Mouse (Mus musculus) limb, embryonic 12.5 days (tissue): Measurements from ENCODE around the gene Hrnr. TPM values are rescaled to one million over a fixed set of nuclear protein-coding genes. Genes with fewer than 3 reads are reported as not detected.
A peak's percentile ranks its signal among the peaks of the same experiment; 100 is the strongest.

Source experiments
- ATAC-seq: fragments of 200-750 bp; cut with Nextera tagmentation; 2 replicates; pipeline ENCODE4 v1.8.0; 2017; ENCODE audit warnings: low read depth, moderate TSS enrichment; ENCODE audit not compliant: insufficient number of reproducible peaks, insufficient read depth, low FRiP score, low TSS enrichment
- H3K27ac ChIP-seq: fragments of 300-500 bp; sonication (generic); 2 replicates; pipeline ENCODE4 v1.5.1; 2016; ENCODE audit warnings: mild to moderate bottlenecking, moderate library complexity
- H3K27me3 ChIP-seq: fragments of 300-500 bp; sonication (generic); 2 replicates; pipeline ENCODE4 v1.6.1; 2016; ENCODE audit warnings: mild to moderate bottlenecking, moderate library complexity
- H3K36me3 ChIP-seq: fragments of 300-500 bp; sonication (generic); 2 replicates; pipeline ENCODE4 v1.6.1; 2016; ENCODE audit warnings: mild to moderate bottlenecking, moderate library complexity
- H3K4me1 ChIP-seq: fragments of 300-500 bp; sonication (generic); replicated peaks from 2 replicates; pipeline ENCODE4 v1.6.1; 2016
- H3K4me2 ChIP-seq: fragments of 300-500 bp; sonication (generic); 2 replicates; pipeline ENCODE4 v1.6.1; 2016; ENCODE audit warnings: mild to moderate bottlenecking, moderate library complexity
- H3K4me3 ChIP-seq: fragments of 300-500 bp; sonication (generic); replicated peaks from 2 replicates; pipeline ENCODE4 v1.5.1; 2016; ENCODE audit warnings: mild to moderate bottlenecking
- H3K9ac ChIP-seq: fragments of 300-500 bp; sonication (generic); replicated peaks from 2 replicates; pipeline ENCODE4 v1.6.1; 2016; ENCODE audit warnings: mild to moderate bottlenecking, moderate library complexity
- H3K9me3 ChIP-seq: fragments of 300-500 bp; sonication (generic); 2 replicates; pipeline ENCODE4 v1.6.1; 2016; ENCODE audit warnings: mild to moderate bottlenecking, moderate library complexity
- WGBS: fragments of 180-500 bp; shearing (Covaris S2); methylation state at CpG from one replicate; pipeline ENCODE4 v1.1.7; 2016; 5-methylcytosine and 5-hydroxymethylcytosine counted together
- polyA plus RNA-seq: library from polyadenylated mRNA; unstranded; fragments of >200 nt; fragmentation: Nextera tagmentation; extraction: Ambion mirVana; gene quantifications from 2 replicates; pipeline ENCODE4 v1.2.1, GENCODE M21; 2016

Gene Hrnr
- polyA plus RNA-seq, 1 experiment from 2014 or later: not detected

DNA sequence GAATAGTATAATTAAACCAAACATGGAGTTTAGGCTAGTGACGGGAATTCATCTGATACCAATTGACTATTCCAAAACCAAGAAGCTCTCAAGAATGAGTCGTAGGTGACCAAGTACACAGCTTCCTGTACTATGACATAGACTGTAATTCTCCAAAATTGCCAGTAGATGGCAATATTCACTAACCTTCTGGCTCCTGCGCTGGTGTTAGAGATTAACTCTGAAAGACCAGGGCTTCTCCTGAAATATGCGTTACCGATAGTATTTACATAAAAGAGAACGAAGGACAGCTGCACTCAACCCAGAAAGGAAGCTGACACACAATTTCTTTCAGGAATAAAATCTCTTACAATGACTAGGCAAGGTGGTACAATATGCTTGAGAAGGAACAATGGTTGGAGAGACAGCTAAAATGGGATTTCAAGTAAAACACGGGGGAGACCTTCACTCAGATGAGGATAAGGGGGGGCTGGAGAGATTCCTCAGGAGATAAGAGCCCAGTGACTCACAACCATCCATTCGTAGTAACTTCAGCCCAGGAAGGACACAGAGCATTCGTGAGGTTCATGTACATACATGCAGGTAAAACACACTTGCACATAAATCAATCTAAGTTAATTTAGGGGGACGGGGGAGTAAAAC is 42.5 kb downstream of the Hrnr start:
- no peak overlapping the region for H3K27ac ChIP-seq
- peak overlapping the region; percentile 33 for H3K4me2 ChIP-seq
- H3K9me3 ChIP-seq: no peaks in the 10 kb centered on the region
- peaks cover 11% of the 10 kb centered on the region; the same call in 1 of the 2 replicates for H3K27me3 ChIP-seq
- no peak overlapping the region for H3K4me3 ChIP-seq
- H3K36me3 ChIP-seq: no peaks in the 10 kb centered on the region
- no peaks in the 10 kb centered on the region for H3K4me1 ChIP-seq
- peak; percentile 50; the same call in 1 of the 2 replicates for ATAC-seq
- no peak overlapping the region for H3K9ac ChIP-seq
- WGBS: 10% methylated on average over 10 of the region's 10 CpGs

DNA sequence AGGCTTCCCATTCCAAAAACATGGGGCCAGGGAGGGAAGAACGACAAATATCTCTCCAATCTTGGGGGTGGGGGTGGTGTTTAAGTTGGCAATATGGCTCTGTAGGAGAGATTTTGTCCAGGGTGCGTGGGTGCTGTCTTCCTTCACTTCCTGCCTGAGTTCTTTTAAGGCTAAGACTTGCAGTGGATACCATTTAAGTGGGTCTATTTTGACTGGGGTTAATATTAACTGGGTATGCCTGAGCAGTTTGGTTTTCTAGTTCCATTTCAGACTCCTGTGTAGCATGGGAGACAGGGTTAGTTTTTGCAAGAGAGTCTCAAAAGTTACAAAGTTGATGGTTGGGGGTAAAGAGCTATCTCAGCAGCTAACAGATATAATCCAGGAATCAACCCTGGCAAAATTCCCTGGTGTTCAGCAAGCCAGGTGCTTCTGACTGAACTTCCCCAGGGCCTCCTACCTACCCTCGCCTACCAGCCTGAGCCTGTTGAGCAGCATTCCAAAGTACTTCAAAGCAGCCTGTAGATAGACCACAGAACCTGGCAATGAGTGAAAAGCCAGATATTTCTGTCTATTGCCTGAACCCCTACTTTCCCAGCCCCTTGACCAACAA is 47.5 kb downstream of the Hrnr start:
- Histone ChIP-seq H3K27ac (no peak overlapping the region), H3K27me3 (peaks cover 11% of the 10 kb centered on the region; the same call in 1 of the 2 replicates), H3K4me1 (no peaks in the 10 kb centered on the region), H3K9me3 (no peaks in the 10 kb centered on the region), H3K4me2 (no peak overlapping the region), H3K36me3 (no peaks in the 10 kb centered on the region), H3K9ac (no peak overlapping the region), H3K4me3 (no peak overlapping the region)
- ATAC-seq: no peak
- 55% methylated on average over 3 of the region's 3 CpGs for WGBS

DNA sequence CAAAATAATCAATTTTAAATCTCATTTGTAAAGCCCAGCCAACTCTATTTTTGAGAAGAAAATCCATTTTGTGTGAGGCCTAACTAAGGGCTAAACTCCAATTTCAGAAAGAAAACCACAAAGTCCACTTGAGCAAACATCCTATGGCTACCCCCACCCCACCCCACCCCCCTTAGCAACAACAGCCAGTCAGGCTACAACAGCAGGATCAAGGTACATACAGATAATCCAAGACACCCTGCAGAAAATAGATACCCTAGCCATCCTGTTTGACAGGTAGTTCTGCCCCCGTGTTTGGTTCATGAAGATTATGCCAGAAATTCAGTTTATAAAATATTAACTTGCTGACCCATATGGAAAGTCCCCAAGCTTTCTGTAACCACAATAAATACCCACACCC is 48.6 kb downstream of the Hrnr start:
- no peak overlapping the region for H3K9ac ChIP-seq
- no peaks in the 10 kb centered on the region for H3K4me1 ChIP-seq
- H3K36me3 ChIP-seq: no peaks in the 10 kb centered on the region
- H3K4me3 ChIP-seq: no peak overlapping the region
- H3K4me2 ChIP-seq: no peak overlapping the region
- no peak for ATAC-seq
- H3K27me3 ChIP-seq: 0 out of 2 replicates have a peak, but pooled peaks cover 5% of the 10 kb centered on the region
- H3K9me3 ChIP-seq: no peaks in the 10 kb centered on the region
- no peak overlapping the region for H3K27ac ChIP-seq
- 70% methylated on average over 1 of the region's 1 CpGs for WGBS

DNA sequence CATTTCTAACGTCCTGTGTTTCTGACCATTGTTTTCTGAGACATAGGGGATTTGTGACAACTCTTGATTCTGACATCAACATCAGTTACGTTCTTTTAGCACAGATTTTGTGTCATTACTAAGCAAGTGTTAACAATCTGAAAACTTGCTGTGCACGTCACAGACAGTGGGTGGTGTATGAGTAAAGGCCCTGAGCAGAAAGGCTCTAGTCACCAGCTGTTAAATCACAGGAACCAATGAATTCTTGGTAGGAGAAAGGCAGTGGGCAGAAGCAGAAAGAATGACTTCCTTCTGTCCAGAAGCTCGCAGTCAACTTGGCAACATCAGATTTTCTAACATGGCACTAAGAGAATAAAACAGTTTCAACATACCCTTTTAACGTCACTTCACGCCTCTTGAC is 53.9 kb downstream of the Hrnr start:
- no peak for ATAC-seq
- WGBS: 76% methylated on average over 6 of the region's 6 CpGs
- Histone ChIP-seq H3K9me3 (no peaks in the 10 kb centered on the region), H3K9ac (no peak overlapping the region), H3K4me3 (no peak overlapping the region), H3K4me1 (no peaks in the 10 kb centered on the region), H3K36me3 (no peaks in the 10 kb centered on the region), H3K4me2 (no peak overlapping the region), H3K27me3 (no peaks in the 10 kb centered on the region), H3K27ac (no peak overlapping the region)

DNA sequence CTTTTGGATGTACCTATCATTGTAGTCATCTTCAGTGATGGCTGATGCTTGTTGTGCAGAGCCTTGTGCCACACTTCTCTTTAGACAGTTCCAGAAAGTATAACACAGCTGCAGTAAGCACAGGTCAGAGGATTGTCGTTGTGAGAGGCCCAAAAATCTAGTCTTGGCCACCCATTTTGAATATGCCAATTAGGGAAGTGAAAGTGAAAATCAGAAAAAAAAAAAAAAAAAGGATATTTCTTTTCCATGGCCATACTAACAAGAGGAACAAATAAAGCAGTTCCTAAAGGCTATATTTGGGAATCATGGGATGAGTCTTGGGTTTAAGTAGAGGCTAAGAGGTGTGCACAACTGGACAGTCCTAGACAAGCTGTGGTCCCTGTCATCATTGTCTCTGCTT is 55.6 kb downstream of the Hrnr start:
- Histone ChIP-seq H3K4me1 (no peaks in the 10 kb centered on the region), H3K27ac (no peak overlapping the region), H3K9me3 (no peaks in the 10 kb centered on the region), H3K4me3 (no peak overlapping the region), H3K36me3 (no peaks in the 10 kb centered on the region), H3K4me2 (no peak overlapping the region), H3K27me3 (no peaks in the 10 kb centered on the region), H3K9ac (no peak overlapping the region)
- ATAC-seq: no peak
- 76% methylated on average over 1 of the region's 1 CpGs for whole genome bisulfite sequencing

DNA sequence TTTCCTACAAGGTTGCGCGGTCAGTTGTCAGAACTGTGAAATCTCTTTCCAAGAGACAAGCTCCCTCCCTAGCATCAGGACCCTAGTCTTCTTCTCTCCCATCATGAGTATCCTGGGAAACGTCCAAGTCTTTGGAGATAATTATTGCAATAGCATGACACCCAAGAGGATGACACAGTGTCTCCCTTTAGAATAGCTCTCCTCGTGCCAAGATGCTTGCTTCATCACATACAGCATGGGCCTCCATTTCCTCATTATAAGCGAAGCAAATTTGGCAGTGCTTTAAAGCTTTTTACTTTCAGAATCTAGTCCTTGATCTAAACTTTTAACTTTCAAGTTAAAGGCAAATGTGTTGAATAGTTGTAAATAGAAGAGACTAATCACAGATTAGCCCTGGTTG is 56.1 kb downstream of the Hrnr start:
- Histone ChIP-seq H3K9ac (no peak overlapping the region), H3K36me3 (no peaks in the 10 kb centered on the region), H3K4me2 (no peak overlapping the region), H3K9me3 (no peaks in the 10 kb centered on the region), H3K27ac (no peak overlapping the region), H3K4me3 (no peak overlapping the region), H3K4me1 (no peaks in the 10 kb centered on the region), H3K27me3 (no peaks in the 10 kb centered on the region)
- WGBS: 89% methylated on average over 5 of the region's 5 CpGs
- ATAC-seq: no peak

DNA sequence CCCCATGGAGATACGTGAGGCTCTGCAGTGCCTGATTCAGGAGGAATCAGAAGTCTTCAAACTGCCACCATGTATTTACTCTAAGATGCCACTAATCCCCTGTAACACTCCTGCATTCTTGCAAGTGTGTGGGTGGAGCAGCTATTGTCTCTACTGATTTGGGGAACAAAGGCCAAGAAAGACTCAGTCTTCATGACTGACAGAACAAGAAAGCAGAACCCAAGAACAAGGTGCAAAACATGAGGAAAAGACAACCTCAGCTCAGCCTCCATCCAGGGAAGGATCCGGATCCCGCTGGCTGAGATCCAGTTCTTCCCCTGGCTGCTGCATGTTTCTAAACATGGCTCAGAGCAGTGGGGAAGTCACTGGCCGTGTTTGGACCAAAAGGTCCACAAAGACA is 58.6 kb downstream of the Hrnr start:
- H3K27me3 ChIP-seq: no peaks in the 10 kb centered on the region
- ATAC-seq: no peak
- H3K4me1 ChIP-seq: no peaks in the 10 kb centered on the region
- no peak overlapping the region for H3K9ac ChIP-seq
- H3K9me3 ChIP-seq: no peaks in the 10 kb centered on the region
- H3K4me3 ChIP-seq: no peak overlapping the region
- no peaks in the 10 kb centered on the region for H3K36me3 ChIP-seq
- H3K4me2 ChIP-seq: no peak overlapping the region
- H3K27ac ChIP-seq: no peak overlapping the region
- WGBS: 63% methylated on average over 4 of the region's 4 CpGs

Other genes starting within 250 kb of the Hrnr start
- not detected in 2 replicates for gene Crnn, start 175.0 kb upstream of the Hrnr start, polyA plus RNA-seq
- not detected in 2 replicates for gene Flg2, start 122.5 kb upstream of the Hrnr start, polyA plus RNA-seq
- gene Flg, start 46.2 kb upstream of the Hrnr start, polyA plus RNA-seq: not detected in 2 replicates
- not detected in 2 replicates for gene Rptn, start 74.0 kb downstream of the Hrnr start, polyA plus RNA-seq
- gene Tchh, start 122.6 kb downstream of the Hrnr start, polyA plus RNA-seq: 0.58 and 0.71 TPM in 2 replicates
- not detected in 2 replicates for gene Tchhl1, start 149.0 kb downstream of the Hrnr start, polyA plus RNA-seq
- gene S100a11, start 200.7 kb downstream of the Hrnr start, polyA plus RNA-seq: 600 and 664 TPM in 2 replicates
- 157 and 183 TPM in 2 replicates for gene S100a10, start 235.3 kb downstream of the Hrnr start, polyA plus RNA-seq